Mouse (Mus musculus) kidney, postnatal 10 days (tissue): ENCODE data around the gene Gkap1.
A peak's percentile ranks its signal among the peaks of the same experiment; 100 is the strongest.

ENCODE experiments used
- DNase-seq: peaks from one replicate; pipeline ENCODE4 v3.0.0; 2021; ENCODE audit warnings: mixed read lengths

The Gkap1 gene

GRCm38 (mm10) chr13:58275599-58275998, at the start of gene Gkap1:
Gene Gkap1 (minus strand): TSS chr13:58275699.
- no peak for DNase-seq

DNA sequence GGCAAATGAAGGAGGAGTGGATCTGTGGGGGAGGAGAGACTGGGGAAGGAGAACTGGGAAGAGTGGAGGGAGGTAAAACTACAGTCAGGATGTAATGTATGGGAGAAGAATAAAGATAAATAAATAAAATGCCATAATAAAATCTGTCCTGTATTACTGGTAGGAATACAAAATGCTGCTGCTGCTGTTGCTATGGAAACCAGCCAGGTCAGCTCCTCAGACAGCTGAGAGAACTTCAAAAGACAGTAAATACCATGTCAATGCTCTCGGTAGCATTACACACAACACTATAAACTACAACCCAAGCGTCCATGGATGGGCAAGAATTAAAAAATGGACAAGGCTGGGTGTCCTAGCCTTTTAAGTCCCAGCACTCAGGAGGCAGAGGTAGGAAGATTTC, 42.3 kb upstream of the Gkap1 start:
- DNase-seq, result no peak

GRCm38 (mm10) chr13:58314991-58315390, 39.5 kb upstream of the Gkap1 start:
- no peak for DNase-seq

GRCm38 (mm10) chr13:58313758-58314157, 38.3 kb upstream of the Gkap1 start:
- DNase-seq, result no peak

DNA sequence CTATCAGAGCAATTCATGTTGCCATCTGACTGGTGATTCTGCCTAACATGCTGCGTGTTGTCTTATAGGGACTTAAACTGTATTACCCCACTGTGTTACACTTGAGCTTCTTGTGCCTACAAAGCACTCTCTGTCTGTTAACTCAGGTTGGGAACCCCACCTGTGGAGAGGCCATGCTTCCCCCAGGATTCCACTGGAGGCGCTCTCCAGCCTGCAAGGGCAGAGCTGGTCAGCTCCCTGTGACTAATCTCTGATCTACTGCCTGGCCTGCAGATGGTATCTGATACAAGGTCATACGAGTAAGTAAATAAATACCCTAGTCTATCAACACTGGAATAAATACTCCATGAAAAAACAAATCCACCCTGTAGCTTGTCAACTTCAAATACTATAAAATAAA, 35.9 kb upstream of the Gkap1 start:
- DNase-seq, result peak; percentile 25

GRCm38 (mm10) chr13:58309499-58309898, 34.0 kb upstream of the Gkap1 start:
- DNase-seq, result no peak

GRCm38 (mm10) chr13:58307453-58307852, 32.0 kb upstream of the Gkap1 start:
- DNase-seq, result no peak

- no peak for DNase-seq
These were observed 29.7 kb upstream of the Gkap1 start for GRCm38 (mm10) chr13:58305230-58305629.

DNA sequence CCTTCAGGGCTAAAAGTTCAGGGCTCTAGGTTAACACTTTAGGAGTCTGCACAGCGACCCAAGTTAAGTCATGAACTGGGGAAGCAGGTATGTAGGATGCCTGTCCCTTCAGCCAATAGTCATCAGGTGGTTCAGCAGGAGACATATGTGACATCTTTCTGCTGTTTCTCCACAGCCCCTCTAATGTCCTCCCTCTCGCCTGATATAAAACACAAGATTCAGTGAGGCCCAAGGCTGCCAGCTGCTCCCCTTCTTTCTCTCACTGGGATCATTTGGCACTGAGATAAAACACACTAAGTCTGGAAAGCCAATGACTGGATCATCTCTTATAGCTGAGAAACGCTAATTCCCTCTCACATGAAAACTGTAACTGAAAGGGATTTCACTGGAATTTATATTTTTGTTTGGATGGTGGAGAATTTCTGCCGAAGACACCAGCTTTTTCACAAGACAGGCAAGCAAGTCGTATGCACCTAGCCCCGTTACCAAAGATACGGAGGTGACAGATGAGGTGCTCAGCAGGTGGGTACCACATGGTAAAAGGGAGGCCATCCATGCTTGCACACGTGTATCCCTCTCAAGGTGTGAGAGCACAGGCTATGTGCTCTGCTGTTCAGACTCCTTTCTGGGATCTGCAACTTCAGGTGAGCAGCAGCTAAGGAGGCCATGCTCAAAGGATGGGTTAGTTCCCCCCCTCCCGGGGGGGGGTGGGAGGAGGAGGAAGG, 27.1 kb upstream of the Gkap1 start:
- no peak for DNase-seq

DNA sequence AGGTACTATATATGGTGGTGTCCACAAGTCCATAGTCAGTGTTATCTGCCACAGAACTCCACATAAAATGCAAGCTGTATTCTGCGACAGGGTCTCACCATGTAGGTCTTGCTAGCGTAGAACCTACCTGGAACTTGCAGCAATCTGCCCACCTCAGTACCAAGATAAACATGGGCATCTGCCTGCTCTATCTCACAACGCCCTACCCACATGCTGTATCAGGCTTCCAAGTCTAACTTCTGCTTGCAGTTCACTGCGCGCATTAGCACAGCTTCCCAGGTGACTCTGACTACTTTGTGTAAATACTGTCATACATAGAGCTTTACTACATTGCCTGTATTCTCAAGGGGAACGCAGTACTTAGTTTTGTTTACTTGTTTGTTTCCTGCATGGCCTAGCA, 26.5 kb upstream of the Gkap1 start:
- no peak for DNase-seq

DNA sequence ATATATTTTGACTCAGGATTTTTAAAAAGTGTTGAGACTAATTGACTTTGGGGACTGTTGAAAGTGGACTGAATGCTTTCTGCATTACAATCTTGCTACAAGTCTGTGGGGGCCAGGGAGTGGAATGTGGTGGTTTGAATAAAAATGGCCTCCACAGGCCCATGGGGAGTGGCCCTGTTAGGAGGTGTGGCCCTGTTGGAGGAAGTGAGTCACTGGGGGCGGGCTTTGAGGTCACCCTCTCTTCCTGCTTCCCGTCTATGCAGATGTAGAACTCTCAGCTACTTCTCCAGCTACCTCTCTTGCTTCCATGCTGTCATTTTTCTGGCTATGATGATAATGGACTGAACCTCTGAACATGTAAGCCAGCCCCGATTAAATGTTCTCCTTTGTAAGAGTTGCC, 23.3 kb upstream of the Gkap1 start:
- no peak for DNase-seq

DNA sequence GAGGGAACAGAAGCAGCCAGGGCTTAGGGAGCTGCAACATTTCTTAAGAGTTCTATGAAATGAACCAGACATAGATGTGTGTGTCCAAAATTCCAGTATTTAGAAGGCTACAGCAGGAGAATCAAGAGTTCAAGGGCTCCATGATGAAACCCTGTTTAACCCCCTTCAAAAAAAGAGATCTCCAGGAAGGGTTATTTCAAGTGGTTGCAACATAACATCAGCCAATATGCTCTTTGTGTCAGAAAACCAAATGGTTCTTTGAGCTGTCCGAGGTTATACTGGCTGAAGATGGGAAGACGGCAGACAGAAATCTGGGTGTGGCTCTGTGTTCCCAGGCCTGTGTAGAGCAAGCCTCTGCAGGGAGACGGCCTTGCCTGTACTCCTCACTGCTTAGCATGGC, 20.1 kb upstream of the Gkap1 start:
- no peak for DNase-seq

DNA sequence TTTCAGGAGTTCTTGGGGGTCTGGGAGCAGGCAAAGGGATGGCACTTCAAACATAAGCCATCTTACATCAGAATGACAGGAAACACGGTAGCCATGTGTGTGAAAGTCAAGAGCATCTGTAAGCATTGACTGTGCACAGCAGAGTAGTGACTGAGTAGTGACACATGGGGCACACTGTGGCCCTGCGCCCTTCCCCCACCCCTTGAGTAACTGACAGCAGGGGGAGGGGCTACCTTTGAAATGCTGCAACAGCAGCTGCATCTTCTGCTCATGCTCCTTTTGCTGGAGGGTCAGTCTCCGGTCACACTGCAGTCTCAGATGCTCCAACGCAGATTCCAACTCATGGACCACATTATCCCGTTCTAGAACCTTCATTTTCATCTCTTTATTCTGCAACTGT, 17.3 kb upstream of the Gkap1 start:
- no peak for DNase-seq

GRCm38 (mm10) chr13:58289308-58289707, 13.8 kb upstream of the Gkap1 start:
- DNase-seq, result no peak

DNA sequence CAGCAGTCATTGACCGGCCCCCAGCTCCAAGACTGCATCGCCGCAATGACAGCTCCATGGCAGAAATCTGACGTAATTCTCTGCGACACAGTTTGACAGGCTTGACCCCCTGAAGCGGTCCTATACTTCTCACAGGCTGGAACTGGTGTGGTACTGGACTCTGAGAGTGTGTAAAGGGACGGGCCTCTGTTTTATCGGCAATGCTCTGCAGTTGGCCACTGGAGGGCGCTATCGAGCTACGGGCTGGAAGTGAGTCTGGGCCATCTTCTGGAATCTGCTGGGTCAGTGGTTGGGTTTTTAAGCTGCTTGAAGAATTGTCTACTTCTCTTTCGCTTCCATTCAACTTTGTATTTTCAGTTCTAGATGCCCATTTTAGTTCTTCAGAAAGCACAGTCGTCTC, 12.3 kb upstream of the Gkap1 start:
- DNase-seq, result peak; percentile 91

GRCm38 (mm10) chr13:58283466-58283865, 8.0 kb upstream of the Gkap1 start:
- DNase-seq, result no peak

GRCm38 (mm10) chr13:58281936-58282335, 6.4 kb upstream of the Gkap1 start:
- no peak for DNase-seq

DNA sequence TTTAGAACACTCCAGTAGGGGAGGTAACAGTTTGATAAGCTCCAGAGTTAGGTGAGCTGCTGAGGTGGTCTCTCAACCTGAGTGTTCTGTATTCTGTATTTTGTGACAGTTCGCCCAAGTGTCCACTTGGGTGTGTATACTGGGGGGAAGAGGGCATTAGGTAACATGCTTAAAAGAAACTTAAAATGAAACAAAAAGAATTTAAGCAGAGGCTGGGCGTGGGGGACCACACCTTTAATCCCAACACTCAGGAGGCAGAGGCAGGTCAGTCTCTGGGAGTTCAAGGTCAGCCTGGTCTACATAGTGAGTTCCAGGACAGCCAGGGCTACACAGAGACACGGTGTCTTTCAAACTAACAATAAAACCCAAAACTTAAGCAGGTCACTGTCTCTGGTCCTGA, 5.0 kb upstream of the Gkap1 start:
- no peak for DNase-seq

- no peak for DNase-seq
These were observed 757 bp upstream of the Gkap1 start for GRCm38 (mm10) chr13:58276256-58276655.

GRCm38 (mm10) chr13:58275076-58275475, 423 bp downstream of the Gkap1 start:
- DNase-seq, result no peak

DNA sequence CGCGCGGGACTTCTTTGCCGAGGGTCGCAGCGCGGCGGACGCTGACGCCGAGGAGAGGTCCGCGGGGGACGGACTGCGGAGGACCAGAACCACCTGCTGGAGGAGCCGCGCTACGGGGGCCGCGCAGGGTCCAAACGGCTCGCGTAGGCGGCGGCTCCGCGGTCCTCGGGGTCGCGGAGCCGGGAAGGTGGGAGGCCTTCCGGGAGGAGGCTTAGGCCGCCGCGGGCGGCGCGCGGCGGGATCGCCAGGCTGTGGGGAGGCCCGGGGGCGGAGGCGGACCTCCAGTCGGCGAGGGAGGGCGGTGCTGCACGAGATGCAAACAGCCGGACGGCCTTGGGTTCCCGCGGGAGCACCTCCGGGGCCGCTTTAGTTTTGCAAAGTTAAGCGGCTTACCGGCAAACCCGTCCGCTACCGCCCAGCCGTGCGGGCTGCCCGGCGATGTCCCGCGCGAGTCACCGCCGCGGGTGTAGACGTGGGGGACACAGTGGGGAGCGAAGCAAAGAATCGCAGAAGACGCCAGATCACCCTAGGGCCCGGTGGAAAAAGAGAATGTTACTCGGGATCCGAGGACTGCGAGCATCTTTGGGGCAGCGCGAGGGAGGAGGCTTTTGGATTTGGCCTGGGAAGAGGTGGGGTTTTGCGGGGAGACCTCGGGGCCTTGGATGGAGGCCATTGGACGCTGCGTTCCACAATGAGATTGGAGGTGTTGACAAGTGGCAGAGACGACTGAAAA, 1.1 kb downstream of the Gkap1 start:
- DNase-seq, result peak; percentile 88

- peak; percentile 60 for DNase-seq
These were observed 1.9 kb downstream of the Gkap1 start for GRCm38 (mm10) chr13:58273411-58274258.

DNA sequence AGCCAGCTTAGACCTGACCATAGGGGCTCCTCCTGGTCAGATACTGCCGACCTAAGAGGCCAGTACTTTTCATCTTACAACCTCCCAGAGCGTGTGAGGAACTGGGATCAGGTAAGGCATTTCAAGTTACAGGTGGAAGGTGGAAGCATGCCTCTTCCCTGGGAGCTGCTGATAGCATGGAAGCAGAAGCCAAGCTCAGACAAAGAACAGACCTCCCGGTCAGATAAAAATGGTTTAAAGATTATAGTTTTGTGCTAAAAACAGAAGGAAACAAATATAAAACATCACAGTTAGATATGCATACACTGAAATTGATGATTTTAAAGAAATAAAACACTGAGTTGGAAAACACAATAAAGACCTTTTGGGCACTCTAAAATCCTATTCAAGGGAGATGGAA, 8.6 kb downstream of the Gkap1 start:
- DNase-seq, result no peak

DNA sequence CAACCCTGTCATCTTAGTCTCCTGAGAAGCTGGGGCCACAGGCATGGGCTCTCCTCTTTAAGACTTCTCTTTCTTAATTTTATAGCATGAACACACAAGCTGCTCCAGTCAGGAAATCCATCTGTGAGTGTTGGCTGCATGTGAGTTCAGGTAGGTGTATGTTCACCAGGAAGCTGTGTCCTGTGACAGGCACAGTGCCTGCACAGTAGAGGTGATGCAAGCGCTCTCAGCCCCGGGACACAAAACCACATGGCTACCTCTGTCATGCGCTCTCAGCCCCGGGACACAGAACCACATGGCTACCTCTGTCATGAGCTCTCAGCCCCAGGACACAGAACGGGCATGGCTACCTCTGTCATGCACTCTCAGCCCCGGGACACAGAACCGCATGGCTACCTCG, 12.0 kb downstream of the Gkap1 start:
- no peak for DNase-seq
